Mouse (Mus musculus): Measurements from ENCODE around the gene Pde2a. TPM values are rescaled to one million over a fixed set of nuclear protein-coding genes. Genes with fewer than 3 reads are reported as not detected.
A peak's percentile ranks its signal among the peaks of the same experiment; 100 is the strongest.

Pde2a gene
- polyA plus RNA-seq, 1 experiment from 2014 or later = 31.4 TPM

DNA sequence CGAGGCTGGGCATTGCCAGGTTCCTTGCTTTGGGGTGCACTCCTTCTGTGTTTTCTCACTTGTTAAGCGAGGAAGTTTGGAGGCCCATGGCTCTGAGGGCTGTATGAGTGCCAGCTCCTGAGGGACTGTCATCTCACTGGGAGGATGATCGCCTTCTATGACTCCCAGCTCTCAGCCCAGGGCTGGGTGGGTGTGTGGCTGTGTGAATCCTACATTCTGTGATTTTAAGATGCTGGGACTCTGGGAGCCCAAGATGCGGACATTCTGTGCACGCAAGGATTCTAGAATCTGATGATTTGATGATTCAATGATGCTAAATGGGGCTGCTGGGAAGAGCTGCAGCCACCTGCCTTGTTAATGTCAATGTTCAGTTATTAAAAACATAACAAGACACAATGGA is 35.8 kb downstream of the Pde2a start:
- Histone ChIP-seq H3K4me3 (no peak overlapping the region), H3K9me3 (no peaks in the 10 kb centered on the region), H3K4me1 (no peaks in the 10 kb centered on the region), H3K36me3 (replicated peaks) (no peaks in the 10 kb centered on the region), H3K27ac (no peak overlapping the region), H3K27me3 (replicated peaks) (peaks cover 6% of the 10 kb centered on the region; the same call in 1 of the 2 replicates), H3K9ac (no peak overlapping the region), H3K4me2 (no peak overlapping the region)
- WGBS = 74% methylated on average over 5 of the region's 5 CpGs
- no peak for ATAC-seq (replicated peaks)

DNA sequence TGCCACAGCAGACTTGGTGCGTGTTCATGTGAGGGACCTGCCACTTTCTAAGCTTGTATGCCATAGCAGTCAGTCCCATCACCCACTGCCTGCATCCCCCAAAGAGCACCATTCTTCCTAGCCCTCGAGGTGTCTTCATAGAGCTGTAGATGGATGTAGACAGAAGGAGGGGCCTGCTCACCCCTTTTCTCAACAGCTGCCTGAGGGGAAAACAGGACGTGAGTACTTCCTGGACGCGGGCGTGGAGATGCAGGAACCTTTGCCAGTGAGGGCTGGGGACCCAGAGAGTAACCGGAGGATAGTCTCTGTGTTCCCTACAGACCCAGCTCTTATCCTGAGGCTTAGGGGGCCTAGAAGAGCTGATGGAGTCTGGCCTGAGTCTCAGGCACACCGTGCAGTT is 36.3 kb downstream of the Pde2a start:
- no peak overlapping the region for H3K4me3 ChIP-seq
- H3K9me3 ChIP-seq = no peaks in the 10 kb centered on the region
- H3K4me1 ChIP-seq = no peaks in the 10 kb centered on the region
- no peaks in the 10 kb centered on the region for H3K36me3 ChIP-seq (replicated peaks)
- 66% methylated on average over 8 of the region's 8 CpGs for WGBS
- no peak overlapping the region for H3K9ac ChIP-seq
- H3K27ac ChIP-seq = no peak overlapping the region
- H3K27me3 ChIP-seq (replicated peaks) = peaks cover under 1% of the 10 kb centered on the region; the same call in 1 of the 2 replicates
- H3K4me2 ChIP-seq = no peak overlapping the region
- ATAC-seq (replicated peaks) = no peak

DNA sequence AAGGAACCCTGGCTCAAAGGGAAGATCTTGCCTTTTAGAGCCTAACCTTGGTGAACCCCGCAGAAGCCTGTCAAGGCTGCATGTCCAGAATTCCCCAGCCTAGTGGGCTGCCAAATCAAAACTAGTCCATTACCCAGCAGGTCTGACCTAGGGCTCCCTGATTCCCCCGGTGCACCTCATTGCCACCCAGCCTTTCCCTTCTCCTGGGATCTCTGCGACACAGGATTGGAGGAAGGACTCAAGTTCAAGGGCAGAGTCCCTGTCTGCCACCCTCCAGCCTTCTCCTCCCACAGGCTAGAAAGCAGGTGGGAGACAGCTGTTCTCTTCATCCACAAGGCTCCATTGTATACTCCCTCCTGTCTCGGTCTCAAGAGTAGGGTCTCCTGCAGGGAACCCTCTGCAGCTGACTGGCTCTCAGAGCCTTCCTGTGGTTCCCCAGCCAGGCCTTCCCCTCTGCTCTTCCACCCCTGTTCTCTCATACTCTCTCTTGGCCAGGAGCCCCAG is 36.8 kb downstream of the Pde2a start:
- no peak for ATAC-seq (replicated peaks)
- Histone ChIP-seq H3K27ac (no peak overlapping the region), H3K4me1 (no peaks in the 10 kb centered on the region), H3K4me2 (no peak overlapping the region), H3K27me3 (replicated peaks) (no peaks in the 10 kb centered on the region; the same call in 1 of the 2 replicates), H3K36me3 (replicated peaks) (no peaks in the 10 kb centered on the region), H3K9me3 (no peaks in the 10 kb centered on the region), H3K4me3 (no peak overlapping the region), H3K9ac (no peak overlapping the region)
- 70% methylated on average over 4 of the region's 4 CpGs for WGBS

DNA sequence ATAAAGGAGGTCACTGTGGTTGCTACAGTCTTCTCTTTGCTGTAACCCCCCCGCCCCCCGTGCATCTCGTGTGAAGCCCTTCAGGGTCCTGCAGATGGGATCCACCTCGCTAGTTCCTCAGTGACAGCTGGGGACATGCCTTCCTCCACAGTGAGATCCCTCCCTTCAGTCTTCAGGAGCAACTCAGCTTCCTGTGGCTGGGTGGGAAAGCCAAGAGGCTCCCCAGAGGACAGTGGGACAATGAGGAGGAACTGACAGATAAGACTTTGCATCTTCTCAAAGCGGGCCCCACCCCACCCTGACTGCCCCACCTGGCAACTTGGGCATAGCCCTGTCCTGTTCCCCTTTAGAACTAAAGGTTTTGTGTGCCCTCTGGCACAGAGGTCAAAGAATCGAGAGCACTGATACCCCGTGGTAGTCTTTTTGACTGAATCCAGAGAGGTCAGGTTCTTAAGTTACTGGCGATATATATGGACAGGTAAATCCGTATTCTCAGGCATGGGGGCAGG is 37.9 kb downstream of the Pde2a start:
- 82% methylated on average over 9 of the region's 9 CpGs for WGBS
- no peak for ATAC-seq (replicated peaks)
- Histone ChIP-seq H3K36me3 (replicated peaks) (no peaks in the 10 kb centered on the region), H3K9ac (no peak overlapping the region), H3K9me3 (no peaks in the 10 kb centered on the region), H3K27me3 (replicated peaks) (no peaks in the 10 kb centered on the region), H3K4me2 (no peak overlapping the region), H3K4me3 (no peak overlapping the region), H3K4me1 (no peaks in the 10 kb centered on the region), H3K27ac (no peak overlapping the region)

DNA sequence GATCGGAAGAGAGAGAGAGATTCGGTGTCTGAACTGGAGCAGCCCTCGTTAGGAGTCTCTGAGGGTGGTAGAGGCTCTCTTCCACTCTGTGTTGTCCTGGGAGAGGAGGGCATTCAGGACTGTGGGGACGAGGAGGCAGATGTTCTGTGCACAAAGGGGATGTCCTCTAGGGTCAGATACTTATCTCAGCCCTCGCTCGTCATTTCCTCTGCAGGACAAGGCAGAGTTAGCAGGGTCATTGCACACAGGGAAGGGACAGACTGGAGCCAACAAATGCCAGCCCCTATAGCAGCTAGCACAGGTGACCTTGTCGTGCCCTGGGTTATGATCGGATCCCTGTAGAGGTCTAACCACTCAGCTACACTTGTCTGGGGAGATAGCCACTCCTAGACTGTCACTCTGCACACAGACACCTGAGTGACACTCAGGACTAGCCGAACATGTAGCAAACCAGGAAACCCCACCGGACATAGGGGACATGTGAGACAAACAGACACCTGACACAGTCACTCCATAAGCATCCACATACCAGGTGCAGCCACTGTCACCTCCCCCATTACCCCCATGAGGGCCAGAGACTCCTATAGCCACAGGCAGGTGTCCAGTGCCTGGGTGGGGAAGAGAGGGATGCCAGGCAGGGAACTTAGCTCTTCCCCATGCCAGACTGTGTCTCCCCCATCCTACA is 38.6 kb downstream of the Pde2a start:
- Histone ChIP-seq H3K9me3 (no peaks in the 10 kb centered on the region), H3K4me1 (0 out of 2 replicates have a peak, but pooled peaks cover 2% of the 10 kb centered on the region), H3K36me3 (replicated peaks) (no peaks in the 10 kb centered on the region), H3K27me3 (replicated peaks) (no peaks in the 10 kb centered on the region), H3K9ac (no peak overlapping the region), H3K4me3 (no peak overlapping the region), H3K4me2 (no peak overlapping the region), H3K27ac (no peak overlapping the region)
- 60% methylated on average over 10 of the region's 10 CpGs for WGBS
- no peak for ATAC-seq (replicated peaks)

DNA sequence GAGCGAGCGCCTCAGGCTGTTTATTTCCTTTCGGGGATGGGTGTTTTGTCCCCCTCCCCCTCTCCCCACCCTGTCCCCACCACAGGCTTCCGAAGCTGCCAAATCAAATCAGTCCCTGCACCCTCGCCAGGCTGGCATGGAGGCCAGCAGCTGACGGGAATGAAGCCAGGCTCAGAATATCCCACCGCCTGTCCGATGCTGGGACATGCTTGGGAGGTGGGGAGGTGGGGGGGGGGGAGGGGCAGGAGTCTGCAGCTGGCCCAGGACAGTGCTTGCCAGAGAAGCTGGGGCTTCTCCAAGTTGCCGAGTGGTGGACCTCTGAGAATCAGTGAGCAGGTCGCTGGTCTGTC is 39.1 kb downstream of the Pde2a start:
- 36% methylated on average over 10 of the region's 10 CpGs for WGBS
- peak; percentile 53; the same call in 1 of the 2 replicates for ATAC-seq (replicated peaks)
- Histone ChIP-seq H3K4me1 (0 out of 2 replicates have a peak, but pooled peaks cover 4% of the 10 kb centered on the region), H3K27me3 (replicated peaks) (no peaks in the 10 kb centered on the region), H3K4me2 (no peak overlapping the region), H3K4me3 (no peak overlapping the region), H3K36me3 (replicated peaks) (no peaks in the 10 kb centered on the region), H3K27ac (no peak overlapping the region), H3K9me3 (no peaks in the 10 kb centered on the region), H3K9ac (no peak overlapping the region)

DNA sequence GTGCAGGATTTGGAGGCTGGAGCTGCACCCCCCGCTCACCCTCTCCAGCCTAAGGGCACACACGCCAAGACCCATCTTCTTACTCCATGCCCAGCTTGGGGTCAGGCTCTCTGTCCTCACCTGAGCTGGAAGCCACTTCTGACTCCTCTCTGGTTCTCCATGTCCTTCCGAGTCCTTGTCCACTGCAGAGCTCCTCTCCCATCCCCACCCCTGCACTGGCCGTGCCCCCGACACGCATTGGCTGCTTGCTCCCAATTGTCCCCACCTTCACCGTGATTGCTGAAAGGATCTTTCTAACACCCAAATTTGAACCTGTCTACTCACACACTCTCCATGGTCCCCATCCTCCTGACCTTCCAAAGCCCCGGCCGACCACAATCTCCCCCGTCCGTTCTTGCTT is 40.1 kb downstream of the Pde2a start:
- no peak overlapping the region for H3K27ac ChIP-seq
- 88% methylated on average over 11 of the region's 11 CpGs for WGBS
- H3K9ac ChIP-seq = no peak overlapping the region
- H3K4me3 ChIP-seq = no peak overlapping the region
- H3K36me3 ChIP-seq (replicated peaks) = no peaks in the 10 kb centered on the region
- no peak for ATAC-seq (replicated peaks)
- H3K4me2 ChIP-seq = no peak overlapping the region
- no peaks in the 10 kb centered on the region for H3K27me3 ChIP-seq (replicated peaks)
- H3K9me3 ChIP-seq = no peaks in the 10 kb centered on the region
- H3K4me1 ChIP-seq = 0 out of 2 replicates have a peak, but pooled peaks cover 4% of the 10 kb centered on the region

DNA sequence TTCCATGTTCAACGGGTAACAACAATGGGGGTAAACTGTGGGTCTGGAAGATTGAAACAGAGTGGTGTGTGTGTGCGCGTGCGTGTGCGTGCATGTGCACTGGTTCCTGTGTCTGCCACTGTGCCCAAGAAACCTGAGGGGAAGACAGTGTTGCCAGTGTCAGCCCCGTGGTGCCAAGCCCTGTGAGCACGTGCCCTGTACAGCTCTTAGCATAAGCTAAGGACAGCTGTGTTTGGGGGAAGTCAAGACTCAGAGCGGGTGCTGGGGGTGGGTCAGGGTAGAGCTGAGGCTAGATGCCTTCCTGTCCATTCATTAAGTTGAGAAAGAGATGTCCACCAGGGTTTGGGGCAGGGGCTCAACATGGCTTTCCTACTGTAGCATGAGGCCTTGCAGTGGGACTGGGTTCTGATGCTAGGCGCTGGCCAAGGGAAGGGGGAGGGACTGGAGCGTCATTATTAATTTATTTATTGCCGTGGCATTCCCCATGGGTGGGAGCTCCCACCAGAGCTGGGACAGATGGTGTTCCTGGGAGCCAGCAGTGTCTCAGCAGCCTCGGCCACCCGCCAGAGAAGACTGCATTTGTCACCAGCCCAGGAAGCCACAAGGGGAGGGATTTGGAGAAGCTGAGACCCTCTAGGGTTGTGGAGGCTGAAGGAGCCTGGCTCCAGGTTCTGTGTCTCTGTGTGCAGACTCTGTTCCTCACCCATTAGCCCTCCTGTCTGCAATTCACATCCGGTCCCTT is 41.0 kb downstream of the Pde2a start:
- no peaks in the 10 kb centered on the region for H3K27me3 ChIP-seq (replicated peaks)
- H3K4me3 ChIP-seq = no peak overlapping the region
- H3K4me2 ChIP-seq = no peak overlapping the region
- 72% methylated on average over 14 of the region's 14 CpGs for WGBS
- no peak overlapping the region for H3K9ac ChIP-seq
- no peak for ATAC-seq (replicated peaks)
- no peak overlapping the region for H3K27ac ChIP-seq
- no peaks in the 10 kb centered on the region for H3K9me3 ChIP-seq
- H3K36me3 ChIP-seq (replicated peaks) = no peaks in the 10 kb centered on the region
- 0 out of 2 replicates have a peak, but pooled peaks cover 8% of the 10 kb centered on the region for H3K4me1 ChIP-seq

DNA sequence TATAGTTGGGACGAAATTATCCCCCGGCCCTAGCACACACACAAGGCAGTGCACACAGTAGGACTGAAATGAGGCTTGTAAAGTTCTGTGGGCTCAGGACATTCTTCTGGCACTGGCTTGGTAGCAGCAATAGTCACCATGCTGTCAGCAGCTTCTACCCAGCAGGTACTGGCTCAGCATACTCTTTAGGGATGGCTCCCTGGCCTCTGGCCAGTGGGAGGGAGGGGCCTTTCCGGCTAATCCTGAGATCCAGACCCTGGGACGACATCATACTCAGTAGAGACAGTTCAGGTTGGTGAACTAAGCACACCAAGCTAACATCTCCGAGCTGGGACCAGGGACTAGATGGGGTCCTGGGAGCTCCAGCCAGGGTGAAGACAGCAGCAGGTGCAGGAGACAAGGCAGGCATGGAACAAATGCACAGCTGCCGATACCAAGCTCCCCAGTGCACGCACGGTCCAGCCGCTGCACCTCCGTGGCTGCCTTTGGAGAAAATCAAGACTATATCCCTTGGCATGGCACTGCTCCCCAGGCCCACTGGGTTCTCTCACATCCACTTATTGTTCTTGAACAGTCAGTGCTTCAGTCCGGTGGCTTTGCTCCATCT is 42.3 kb downstream of the Pde2a start:
- H3K9ac ChIP-seq = no peak overlapping the region
- H3K27ac ChIP-seq = no peak overlapping the region
- no peaks in the 10 kb centered on the region for H3K27me3 ChIP-seq (replicated peaks)
- 68% methylated on average over 11 of the region's 11 CpGs for WGBS
- H3K4me3 ChIP-seq = no peak overlapping the region
- no peak overlapping the region for H3K4me2 ChIP-seq
- H3K36me3 ChIP-seq (replicated peaks) = no peaks in the 10 kb centered on the region
- H3K4me1 ChIP-seq = 0 out of 2 replicates have a peak, but pooled peaks cover 8% of the 10 kb centered on the region
- ATAC-seq (replicated peaks) = no peak
- H3K9me3 ChIP-seq = no peaks in the 10 kb centered on the region

DNA sequence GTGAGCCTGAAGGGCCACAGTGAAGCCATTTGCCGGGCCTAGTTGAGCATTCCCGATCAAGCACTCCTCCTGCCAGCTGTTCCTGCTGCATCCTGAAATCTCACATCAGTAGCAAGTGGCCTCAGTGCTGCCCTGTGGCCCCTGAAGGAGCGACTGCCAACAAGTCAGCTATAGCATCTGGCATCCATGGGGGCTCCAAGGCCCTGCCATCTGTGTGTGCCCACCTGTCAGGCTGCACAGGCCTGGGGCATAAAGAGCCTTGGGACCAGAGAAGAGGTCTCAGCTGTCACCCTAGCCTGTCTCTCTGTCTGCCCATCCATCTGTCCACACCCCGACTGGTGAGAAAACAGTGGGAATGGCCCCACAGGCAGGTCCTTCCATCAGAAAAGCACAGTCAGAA is 43.4 kb downstream of the Pde2a start:
- Histone ChIP-seq H3K4me2 (no peak overlapping the region), H3K9ac (no peak overlapping the region), H3K27me3 (replicated peaks) (no peaks in the 10 kb centered on the region), H3K4me1 (0 out of 2 replicates have a peak, but pooled peaks cover 8% of the 10 kb centered on the region), H3K4me3 (no peak overlapping the region), H3K27ac (no peak overlapping the region), H3K9me3 (no peaks in the 10 kb centered on the region), H3K36me3 (replicated peaks) (no peaks in the 10 kb centered on the region)
- ATAC-seq (replicated peaks) = no peak
- WGBS = 76% methylated on average over 4 of the region's 4 CpGs

DNA sequence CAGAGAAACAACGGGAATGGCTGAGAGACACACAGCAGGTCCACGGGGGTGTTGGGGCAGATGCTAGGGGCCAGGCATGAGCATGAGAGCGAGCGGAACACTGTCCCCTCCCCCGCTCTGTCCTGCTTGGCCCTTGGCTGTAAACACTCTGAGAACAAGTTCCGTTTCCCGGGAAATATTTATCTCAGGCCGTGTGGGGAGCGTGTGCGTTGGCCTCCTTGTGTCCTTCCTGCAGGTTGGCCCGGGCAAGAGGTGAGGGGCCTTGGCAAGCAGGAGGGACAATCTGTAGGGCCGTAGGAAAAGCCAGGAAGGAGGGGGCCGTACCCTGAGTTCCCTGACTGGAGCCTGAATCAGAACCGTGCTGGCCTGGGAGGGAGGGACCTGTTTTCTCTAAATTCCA is 43.9 kb downstream of the Pde2a start:
- WGBS = 54% methylated on average over 14 of the region's 14 CpGs
- Histone ChIP-seq H3K4me1 (0 out of 2 replicates have a peak, but pooled peaks cover 8% of the 10 kb centered on the region), H3K27me3 (replicated peaks) (no peaks in the 10 kb centered on the region), H3K4me3 (no peak overlapping the region), H3K27ac (no peak overlapping the region), H3K9ac (no peak overlapping the region), H3K36me3 (replicated peaks) (no peaks in the 10 kb centered on the region), H3K9me3 (no peaks in the 10 kb centered on the region), H3K4me2 (no peak overlapping the region)
- ATAC-seq (replicated peaks) = no peak

DNA sequence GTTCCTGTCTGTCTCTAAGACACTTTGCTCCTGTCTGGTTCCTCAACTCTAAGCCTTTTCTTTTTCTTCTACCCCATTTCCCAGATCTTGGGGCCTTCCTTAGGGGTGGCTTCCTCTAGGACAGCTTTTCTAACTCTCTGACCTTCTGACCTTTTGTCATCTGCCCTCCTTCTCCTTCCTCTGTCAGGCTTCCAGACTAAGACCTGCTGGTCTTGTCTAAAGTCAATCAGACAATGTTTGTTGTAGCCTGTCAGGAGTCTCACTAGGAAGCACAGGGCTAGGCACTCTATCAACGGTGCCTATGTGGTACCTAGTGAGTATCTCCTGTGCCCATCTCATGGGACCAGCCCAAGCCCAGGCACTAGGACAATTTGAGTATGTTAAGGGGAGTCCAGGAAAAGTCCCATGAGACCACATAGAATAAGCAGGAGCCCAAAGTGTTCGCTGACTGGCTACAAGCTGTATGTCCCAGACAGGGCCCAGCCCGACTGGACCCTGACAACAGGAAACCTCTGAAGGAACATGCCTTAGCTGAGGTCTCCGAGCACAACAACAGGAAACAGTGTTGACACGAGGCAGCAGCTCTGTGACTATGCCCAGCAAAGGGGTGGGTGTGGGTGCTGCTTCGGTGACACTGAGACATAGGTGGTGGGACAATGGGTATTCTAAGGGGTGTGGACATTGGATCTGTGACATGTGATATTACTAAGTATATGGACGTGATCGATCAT is 44.5 kb downstream of the Pde2a start:
- Histone ChIP-seq H3K4me1 (0 out of 2 replicates have a peak, but pooled peaks cover 8% of the 10 kb centered on the region), H3K9me3 (no peaks in the 10 kb centered on the region), H3K27me3 (replicated peaks) (no peaks in the 10 kb centered on the region), H3K9ac (no peak overlapping the region), H3K36me3 (replicated peaks) (no peaks in the 10 kb centered on the region), H3K27ac (no peak overlapping the region), H3K4me2 (no peak overlapping the region), H3K4me3 (no peak overlapping the region)
- ATAC-seq (replicated peaks) = no peak
- 87% methylated on average over 8 of the region's 8 CpGs for WGBS
